Mouse (Mus musculus) mesoderm, embryonic 11.5 days (tissue): ENCODE results near the gene Cnksr1.

Experiments used
- DNase-seq: peaks from one replicate; pipeline ENCODE4 v3.0.0-alpha.2; 2012; ENCODE audit warnings: low read depth, low spot score

Cnksr1 gene

GRCm38 (mm10) chr4:134252911-134253721, 14.9 kb upstream of the Cnksr1 start:
- DNase-seq: no peak

- DNase-seq: no peak
Measured at GRCm38 (mm10) chr4:134252131-134252910, 14.1 kb upstream of the Cnksr1 start.

- no peak for DNase-seq
Measured at GRCm38 (mm10) chr4:134251241-134252130, 13.3 kb upstream of the Cnksr1 start.

DNA sequence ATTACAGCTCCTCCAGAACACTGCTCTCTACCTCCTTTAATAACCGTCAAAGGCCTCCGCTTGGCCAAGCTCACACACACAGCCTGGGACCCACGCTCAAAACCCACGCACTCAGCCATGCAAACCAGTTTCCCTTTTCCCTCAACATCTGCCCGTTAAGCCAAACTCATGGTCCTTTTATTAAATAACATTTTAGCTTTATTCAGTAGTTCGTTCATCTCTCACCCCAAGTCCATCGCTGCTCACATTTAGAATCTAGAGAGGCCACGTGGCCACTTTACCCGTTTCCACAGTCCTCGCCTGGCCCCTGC, 12.7 kb upstream of the Cnksr1 start:
- no peak for DNase-seq

- no peak for DNase-seq
Measured at GRCm38 (mm10) chr4:134250116-134250929, 12.1 kb upstream of the Cnksr1 start.

- peak; percentile 80 for DNase-seq
Measured at GRCm38 (mm10) chr4:134249651-134250050, 11.5 kb upstream of the Cnksr1 start.

DNA sequence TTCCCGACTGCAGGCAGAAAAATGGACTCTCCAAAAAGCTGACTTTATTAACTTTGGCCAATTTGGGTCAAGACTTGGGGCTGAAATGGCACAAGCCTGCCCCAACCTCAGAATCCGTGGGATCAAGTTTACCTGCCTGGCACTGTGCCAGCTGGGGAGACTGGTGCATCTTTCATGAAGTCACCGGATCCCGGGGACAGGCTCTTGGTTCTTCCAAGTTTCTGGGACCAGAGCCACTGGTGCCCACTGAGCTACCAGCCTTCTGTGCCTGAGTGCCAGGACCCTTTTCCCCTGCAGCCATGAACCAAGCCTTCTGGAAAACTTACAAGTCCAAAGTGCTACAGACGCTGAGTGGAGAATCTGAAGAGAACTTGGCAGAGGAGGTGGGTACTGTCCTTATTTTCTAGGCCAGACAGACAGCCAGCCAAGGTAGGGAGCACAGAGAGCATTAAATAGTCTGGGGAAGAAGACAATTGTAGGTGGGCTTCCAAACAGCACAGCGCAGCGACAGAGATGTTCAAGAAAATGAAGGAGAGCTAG, 8.6 kb upstream of the Cnksr1 start, which contains the start of gene Gm30191:
Gm30191 (plus strand) TSS at position 217 of the 540 bp plus-strand sequence.
- no peak for DNase-seq

GRCm38 (mm10) chr4:134246256-134246655, 8.1 kb upstream of the Cnksr1 start:
- no peak for DNase-seq

- peak; percentile 95 for DNase-seq
Measured at GRCm38 (mm10) chr4:134245148-134245843, 7.1 kb upstream of the Cnksr1 start, which contains the start of gene Zfp593. Gene Zfp593, minus strand, starts transcription at chr4:134245592.

DNA sequence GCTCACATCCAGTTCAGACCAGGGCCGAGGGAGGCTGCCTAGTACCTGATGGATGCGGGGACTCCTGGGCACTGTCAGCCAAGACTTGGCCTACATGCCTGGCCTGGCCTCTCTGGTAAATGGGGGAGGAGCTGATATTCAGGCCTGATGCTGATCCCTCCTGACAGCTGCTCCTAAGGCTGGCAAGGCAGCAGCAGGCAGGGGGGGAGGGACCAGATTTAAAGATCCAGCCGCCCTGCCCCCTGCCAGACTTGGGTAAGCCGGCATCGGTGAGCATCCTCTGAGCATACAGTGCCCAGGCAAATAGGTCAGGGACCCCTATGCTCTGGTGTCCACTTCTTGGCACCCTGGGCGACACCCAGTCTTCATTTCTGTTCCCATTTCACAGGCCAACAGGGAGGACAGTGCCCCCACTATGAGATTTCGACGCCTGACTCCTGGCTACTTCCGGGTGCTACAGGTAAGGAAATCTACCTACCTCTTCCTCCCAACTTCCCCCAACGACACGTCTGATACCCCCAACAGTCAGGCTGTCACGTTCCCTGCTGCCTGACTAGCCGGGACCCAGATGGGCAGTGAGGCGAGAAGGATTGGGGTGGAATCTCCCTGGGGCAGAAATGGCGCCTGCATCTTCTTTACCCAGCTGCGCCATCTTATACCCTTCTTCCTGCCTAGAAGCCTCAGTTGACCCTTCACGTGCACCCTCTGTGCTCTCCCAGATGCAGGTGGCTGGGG, 5.5 kb upstream of the Cnksr1 start, which contains the start of gene E130218I03Rik:
E130218I03Rik (plus strand) TSS at position 147 of the 735 bp plus-strand sequence.
- no peak for DNase-seq

- DNase-seq: no peak
Measured at GRCm38 (mm10) chr4:134238686-134239085, 487 bp upstream of the Cnksr1 start.

DNA sequence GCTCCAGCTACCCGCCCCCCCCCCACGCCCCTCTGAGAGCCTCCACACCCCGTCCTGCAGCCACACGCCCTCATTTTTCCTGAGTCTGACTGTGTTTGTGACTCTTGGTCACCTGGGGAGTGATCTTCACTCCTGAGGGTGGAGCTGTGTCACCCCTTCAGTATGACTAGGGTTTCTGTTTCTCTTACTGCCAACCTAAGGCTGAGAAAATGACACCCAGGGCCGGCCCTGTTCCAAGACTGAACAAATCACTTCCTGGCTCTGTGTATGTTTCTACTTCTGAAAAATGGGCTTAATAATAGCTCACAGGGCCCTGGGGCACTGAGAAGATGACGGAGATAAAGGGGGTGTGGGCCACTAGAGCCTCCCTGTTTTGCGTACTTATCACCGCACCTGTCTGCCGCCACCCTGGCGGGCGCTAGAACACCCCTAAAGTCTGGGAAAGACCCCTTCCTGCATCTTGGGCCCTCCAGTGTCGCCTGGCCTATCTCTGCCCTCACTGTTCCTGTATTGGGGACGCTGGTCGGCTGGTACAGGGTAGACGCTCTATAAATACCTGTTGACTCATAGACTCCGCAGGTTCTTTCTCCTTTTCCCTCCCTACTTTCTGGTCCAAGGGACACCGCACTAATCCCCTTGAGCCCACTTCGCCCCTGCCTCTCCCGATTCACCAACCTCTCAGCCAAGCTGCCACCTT, 469 bp downstream of the Cnksr1 start:
- DNase-seq: no peak

- DNase-seq: no peak
Measured at GRCm38 (mm10) chr4:134234876-134235275, 3.3 kb downstream of the Cnksr1 start.

DNA sequence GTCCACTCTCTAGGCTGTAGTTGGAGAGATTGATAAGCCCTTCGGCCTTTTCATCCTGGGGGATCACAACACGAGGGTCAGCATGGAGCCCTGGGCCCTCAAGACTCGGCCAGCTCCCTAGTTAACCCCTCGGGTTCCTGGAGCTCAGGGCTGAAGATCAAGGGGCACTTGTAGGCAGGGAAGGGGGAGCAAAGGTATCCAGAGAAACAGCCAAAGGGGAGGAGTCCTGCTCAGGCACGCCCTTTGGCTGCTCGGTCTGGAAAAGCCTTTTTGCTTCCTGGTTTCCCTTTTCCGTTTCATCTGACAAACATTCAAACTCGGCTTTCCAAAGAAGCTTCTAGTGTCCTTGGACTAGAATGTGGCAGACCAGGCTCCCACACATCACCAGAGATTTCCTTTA, 7.8 kb downstream of the Cnksr1 start:
- no peak for DNase-seq

DNA sequence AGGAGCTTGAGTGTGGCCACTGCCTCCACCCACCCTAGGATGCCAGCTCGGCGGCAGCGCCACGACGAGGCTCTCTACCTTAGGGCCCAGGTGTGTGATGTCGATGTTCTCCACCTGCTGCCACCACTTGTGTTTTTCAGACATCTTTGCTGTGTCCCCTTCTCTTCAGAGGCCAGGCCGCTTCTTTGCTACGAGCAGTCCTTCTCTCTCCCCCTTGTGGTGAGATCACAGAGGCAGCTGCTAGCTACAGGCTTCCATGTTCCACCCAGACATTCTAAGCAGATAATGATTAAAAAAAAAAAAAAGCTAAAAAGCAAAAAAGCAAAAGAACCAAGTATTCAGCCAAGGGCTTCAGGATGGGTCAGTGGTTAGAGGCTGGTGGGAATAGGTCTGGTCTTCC, 11.0 kb downstream of the Cnksr1 start, which contains the start of gene Catsper4:
Catsper4 (minus strand) TSS at position 190 of the 400 bp plus-strand sequence.
- no peak for DNase-seq

GRCm38 (mm10) chr4:134222793-134223600, 15.2 kb downstream of the Cnksr1 start:
- no peak for DNase-seq

DNA sequence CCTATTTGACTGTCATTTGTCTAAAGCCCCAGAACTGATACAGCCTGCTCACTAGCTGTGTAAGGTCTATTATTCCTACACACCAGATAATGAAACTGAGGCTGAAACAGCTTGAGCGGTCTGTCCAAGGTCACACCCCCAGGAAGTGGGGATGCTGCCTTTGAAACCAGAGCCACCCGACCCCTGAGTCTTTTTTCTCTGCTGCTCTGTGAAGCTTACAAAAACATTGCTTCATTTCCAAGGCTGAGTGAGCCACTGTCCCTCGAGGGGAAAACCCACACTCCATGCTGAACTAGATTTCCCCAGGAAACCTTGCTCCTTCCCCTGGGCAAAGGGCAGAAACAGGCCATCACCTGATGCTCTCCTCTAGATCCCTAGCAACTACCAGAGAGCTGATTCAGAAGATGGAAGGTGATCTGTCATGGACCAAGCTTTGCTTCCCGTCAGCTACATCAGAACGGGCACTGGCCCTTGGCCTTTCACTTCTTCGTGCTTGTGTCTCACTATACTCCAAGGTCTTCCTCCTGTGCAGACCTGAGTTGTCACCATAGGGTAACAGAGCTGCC, 31.6 kb downstream of the Cnksr1 start:
- DNase-seq: no peak
